Mouse (Mus musculus) liver, embryonic 11.5 days (tissue): Measurements from ENCODE around the gene Bcl2l12. TPM values are rescaled to one million over a fixed set of nuclear protein-coding genes. Genes with fewer than 3 reads are reported as not detected.

ENCODE experiments used
- microRNA-seq: library from miRNA; unstranded; fragments of <30 nt; microRNA quantifications from one replicate; pipeline ENCODE4, GENCODE M21; 2017; ENCODE audit warnings: borderline number of aligned reads
- polyA plus RNA-seq: library from polyadenylated mRNA; unstranded; fragments of >200 nt; fragmentation: Nextera tagmentation; extraction: Ambion mirVana; gene quantifications from 2 replicates; pipeline ENCODE4 v1.2.1, GENCODE M21; 2014

The Bcl2l12 gene
- polyA plus RNA-seq, 1 experiment from 2014 or later: 39.6 TPM

Small RNA genes within 50 kb of the gene (microRNA-seq; reads per million reads assigned to microRNA genes)
- 1.4 reads per million for gene Mir7054

Other genes starting within 250 kb of the Bcl2l12 start
- 2.7 TPM in 2 replicates for gene Zfp473, start 247.7 kb downstream of the Bcl2l12 start, polyA plus RNA-seq
- gene Nup62, start 182.6 kb downstream of the Bcl2l12 start, polyA plus RNA-seq: 85.7 and 91.4 TPM in 2 replicates
- 1.3 and 2.9 TPM in 2 replicates for gene Il4i1, start 182.3 kb downstream of the Bcl2l12 start, polyA plus RNA-seq
- 3.9 and 4.2 TPM in 2 replicates for gene Atf5, start 182.1 kb downstream of the Bcl2l12 start, polyA plus RNA-seq
- gene Akt1s1, start 149.7 kb downstream of the Bcl2l12 start, polyA plus RNA-seq: 46.5 and 53.9 TPM in 2 replicates
- gene Tbc1d17, start 149.6 kb downstream of the Bcl2l12 start, polyA plus RNA-seq: 50.5 and 53.3 TPM in 2 replicates
- gene Pnkp, start 141.6 kb downstream of the Bcl2l12 start, polyA plus RNA-seq: 30.9 and 32.5 TPM in 2 replicates
- 162 and 164 TPM in 2 replicates for gene Ptov1, start 128.9 kb downstream of the Bcl2l12 start, polyA plus RNA-seq
- gene Med25, start 106.0 kb downstream of the Bcl2l12 start, polyA plus RNA-seq: 66.8 and 72.5 TPM in 2 replicates
- gene Fuz, start 102.6 kb downstream of the Bcl2l12 start, polyA plus RNA-seq: 15.5 and 17.6 TPM in 2 replicates
- gene Ap2a1, start 69.2 kb downstream of the Bcl2l12 start, polyA plus RNA-seq: 100 and 111 TPM in 2 replicates
- 0.10 TPM in 1 of 2 replicates, not detected in the other for gene Tsks, start 55.5 kb downstream of the Bcl2l12 start, polyA plus RNA-seq
- gene Cpt1c, start 23.9 kb downstream of the Bcl2l12 start, polyA plus RNA-seq: 8.2 and 8.5 TPM in 2 replicates
- gene Prmt1, start 12.1 kb downstream of the Bcl2l12 start, polyA plus RNA-seq: 175 and 186 TPM in 2 replicates
- 76.2 and 88.4 TPM in 2 replicates for gene Irf3, start 1.1 kb downstream of the Bcl2l12 start, polyA plus RNA-seq
- gene Scaf1, start 17.7 kb upstream of the Bcl2l12 start, polyA plus RNA-seq: 37.5 and 40.1 TPM in 2 replicates
- gene Rras, start 19.2 kb upstream of the Bcl2l12 start, polyA plus RNA-seq: 19.3 and 21.6 TPM in 2 replicates
- gene Prr12, start 54.2 kb upstream of the Bcl2l12 start, polyA plus RNA-seq: 7.3 and 8.7 TPM in 2 replicates
- gene Nosip, start 63.7 kb upstream of the Bcl2l12 start, polyA plus RNA-seq: 60.9 and 63.0 TPM in 2 replicates
- gene Prrg2, start 64.0 kb upstream of the Bcl2l12 start, polyA plus RNA-seq: 12.0 and 12.4 TPM in 2 replicates
- gene Rcn3, start 93.5 kb upstream of the Bcl2l12 start, polyA plus RNA-seq: 146 and 163 TPM in 2 replicates
- gene Fcgrt, start 105.1 kb upstream of the Bcl2l12 start, polyA plus RNA-seq: 33.2 and 33.8 TPM in 2 replicates
- 2,085 and 2,209 TPM in 2 replicates for gene Rps11, start 125.7 kb upstream of the Bcl2l12 start, polyA plus RNA-seq
- 1,710 and 1,879 TPM in 2 replicates for gene Rpl13a, start 130.0 kb upstream of the Bcl2l12 start, polyA plus RNA-seq
- gene Gm45713, start 137.5 kb upstream of the Bcl2l12 start, polyA plus RNA-seq: 0.41 and 1.1 TPM in 2 replicates
- gene Flt3l, start 137.7 kb upstream of the Bcl2l12 start, polyA plus RNA-seq: 9.7 and 10.5 TPM in 2 replicates
- 86.2 and 87.7 TPM in 2 replicates for gene Pih1d1, start 155.6 kb upstream of the Bcl2l12 start, polyA plus RNA-seq
- gene Aldh16a1, start 155.9 kb upstream of the Bcl2l12 start, polyA plus RNA-seq: 56.0 and 60.6 TPM in 2 replicates
- gene Slc17a7, start 165.2 kb upstream of the Bcl2l12 start, polyA plus RNA-seq: 0.57 and 0.74 TPM in 2 replicates
- not detected in 2 replicates for gene Gfy, start 180.9 kb upstream of the Bcl2l12 start, polyA plus RNA-seq
- gene Pth2, start 182.3 kb upstream of the Bcl2l12 start, polyA plus RNA-seq: not detected in 2 replicates
- 0.17 and 0.53 TPM in 2 replicates for gene Ccdc155, start 206.2 kb upstream of the Bcl2l12 start, polyA plus RNA-seq
- 2.8 TPM in 2 replicates for gene Dkkl1, start 213.4 kb upstream of the Bcl2l12 start, polyA plus RNA-seq
- 69.3 and 75.9 TPM in 2 replicates for gene Tead2, start 217.0 kb upstream of the Bcl2l12 start, polyA plus RNA-seq
- 14.4 and 19.5 TPM in 2 replicates for gene Cd37, start 240.4 kb upstream of the Bcl2l12 start, polyA plus RNA-seq
- 0.19 TPM in 1 of 2 replicates, not detected in the other for gene Slc6a16, start 242.4 kb upstream of the Bcl2l12 start, polyA plus RNA-seq